ENCODE assay signal across 25 mouse cellular contexts in the genomic region with DNA sequence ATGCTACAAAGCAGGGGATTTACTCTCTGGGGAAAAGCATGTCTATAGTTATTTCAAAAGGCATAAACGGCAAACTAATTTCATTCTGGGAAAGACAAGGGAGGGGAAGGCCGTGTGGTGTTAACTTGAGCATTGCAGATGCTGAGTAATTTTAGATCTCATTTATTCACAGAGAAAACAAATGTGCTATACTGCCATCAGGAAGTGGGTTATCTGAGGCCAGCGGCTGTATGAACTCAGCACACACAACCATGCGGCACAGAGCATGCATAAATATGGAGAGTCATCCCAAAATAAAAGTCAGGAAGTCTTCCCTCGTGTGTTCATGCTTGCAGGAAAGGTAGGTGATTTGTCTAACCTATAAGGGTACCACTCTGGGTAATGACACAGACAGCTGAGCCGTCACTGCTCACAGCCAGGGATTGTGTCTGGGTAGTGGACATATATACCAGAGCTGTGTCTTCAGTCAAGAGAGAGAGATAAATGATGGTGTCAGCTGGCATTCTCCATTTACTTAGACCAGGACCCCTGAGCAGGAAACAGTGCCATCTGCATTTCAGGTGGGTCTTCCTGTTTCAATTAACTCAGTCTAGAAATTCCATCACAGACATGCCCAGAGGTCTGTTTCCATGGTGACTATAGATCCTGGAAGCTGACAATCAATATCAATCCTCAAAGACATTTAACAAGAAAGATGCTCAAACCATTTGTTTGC.
DNase-seq lines count a peak whose midpoint lies in the region; ATAC-seq lines count a peak whose summit lies in the region.
"Had no signal": no experiment of that assay in that cellular context is flagged by ENCODE, and none has a peak within 500 bp of the region (broad histone marks: within the 10 kb centered on the region; RNA-seq: fewer than 3 reads in every experiment).

No protein-coding gene starts in this region.

- no peak overlapping the region for H3K4me2 ChIP-seq in midbrain, embryonic 14.5 days (ENCODE audit: low read length)
- H3K4me2 ChIP-seq in liver, embryonic 11.5 days: no peak overlapping the region
- H3K4me2 ChIP-seq: forebrain, embryonic 12.5 days; heart, embryonic 13.5 days; intestine, embryonic 15.5 days; kidney, embryonic 15.5 days; limb, embryonic 15.5 days; neural tube, embryonic 13.5 days; stomach, embryonic 15.5 days had no signal

- no peak overlapping the region for H3K9ac ChIP-seq in midbrain, embryonic 14.5 days (replicated peaks; ENCODE audit: low read length)
- H3K9ac ChIP-seq in liver, embryonic 11.5 days (ENCODE audit: low read depth, low read length): no peak overlapping the region
- H3K9ac ChIP-seq: forebrain, embryonic 12.5 days; heart, embryonic 13.5 days; intestine, embryonic 15.5 days; kidney, embryonic 15.5 days; limb, embryonic 15.5 days; neural tube, embryonic 13.5 days; stomach, embryonic 15.5 days had no signal

- H3K4me1 ChIP-seq in midbrain, embryonic 14.5 days (ENCODE audit: control insufficient read depth, insufficient read depth, low read length): no peaks in the 10 kb centered on the region
- H3K4me1 ChIP-seq in liver, embryonic 11.5 days (replicated peaks; ENCODE audit: control insufficient read depth, insufficient read depth, low read length): no peaks in the 10 kb centered on the region
- H3K4me1 ChIP-seq: embryonic facial prominence, embryonic 10.5 days; forebrain, embryonic 12.5 days; heart, embryonic 13.5 days; intestine, embryonic 15.5 days; kidney, embryonic 15.5 days; limb, embryonic 15.5 days; neural tube, embryonic 13.5 days; stomach, embryonic 15.5 days had no signal

- no peaks in the 10 kb centered on the region for H3K27me3 ChIP-seq in midbrain, embryonic 14.5 days (ENCODE audit: control insufficient read depth, insufficient read depth, low read length)
- no peaks in the 10 kb centered on the region for H3K27me3 ChIP-seq in liver, embryonic 11.5 days (replicated peaks; ENCODE audit: control insufficient read depth, insufficient read depth, low read length)
- H3K27me3 ChIP-seq: forebrain, embryonic 12.5 days; heart, embryonic 13.5 days; intestine, embryonic 15.5 days; kidney, embryonic 15.5 days; limb, embryonic 15.5 days; neural tube, embryonic 13.5 days; stomach, embryonic 15.5 days had no signal

- no peak overlapping the region for H3K4me3 ChIP-seq in midbrain, embryonic 14.5 days (replicated peaks; ENCODE audit: low read depth, low read length)
- no peak overlapping the region for H3K4me3 ChIP-seq in liver, embryonic 11.5 days (ENCODE audit: low read depth, low read length)
- H3K4me3 ChIP-seq: embryonic facial prominence, embryonic 10.5 days; forebrain, embryonic 12.5 days; gastrocnemius, adult 2 months; heart, embryonic 13.5 days; intestine, embryonic 15.5 days; kidney, embryonic 15.5 days; limb, embryonic 15.5 days; neural tube, embryonic 13.5 days; stomach, embryonic 15.5 days had no signal

- H3K9me3 ChIP-seq in midbrain, embryonic 14.5 days (ENCODE audit: control insufficient read depth, low read length): no peaks in the 10 kb centered on the region
- peaks cover 3% of the 10 kb centered on the region; the same call in 1 of the 2 replicates for H3K9me3 ChIP-seq in liver, embryonic 11.5 days (ENCODE audit: control insufficient read depth, low read length)
- H3K9me3 ChIP-seq: embryonic facial prominence, embryonic 10.5 days; intestine, embryonic 15.5 days; limb, embryonic 15.5 days had no signal

- 0 out of 2 replicates have a peak overlapping the region, but pooled peaks have one; percentile 32 for H3K27ac ChIP-seq in midbrain, embryonic 14.5 days (replicated peaks; ENCODE audit: low read depth, low read length)
- no peak overlapping the region for H3K27ac ChIP-seq in liver, embryonic 11.5 days (ENCODE audit: low read depth, low read length)
- H3K27ac ChIP-seq: embryonic facial prominence, embryonic 10.5 days; forebrain, embryonic 12.5 days; gastrocnemius, adult 2 months; heart, embryonic 13.5 days; intestine, embryonic 15.5 days; kidney, embryonic 15.5 days; limb, embryonic 15.5 days; neural tube, embryonic 13.5 days; stomach, embryonic 15.5 days had no signal

- no peak for DNase-seq in frontal cortex, postnatal 14 days (ENCODE audit: low spot score in 2 of 2)
- DNase-seq in left cerebral cortex, adult 9 months (ENCODE audit: low spot score in 2 of 2): peak; percentile 9 to 15
- DNase-seq in left cerebral cortex, postnatal 36 days (ENCODE audit: low spot score in 2 of 2): no peak
- DNase-seq in frontal cortex, postnatal 36 days (ENCODE audit: low spot score in 2 of 2): peak; percentile 11 to 52
- peak; percentile 28 for DNase-seq in midbrain, embryonic 14.5 days
- no peak for DNase-seq in cerebellum, adult 11 months
- no peak for DNase-seq in liver, embryonic 11.5 days (ENCODE audit: low spot score)
- DNase-seq: adrenal gland, postnatal 25 days; cerebellum, adult 8-10 months; gastrocnemius, adult 2 months; kidney, postnatal 4 days; layer of hippocampus, adult 9-11 months; lung, postnatal 10 days; thymus, adult 2 months had no signal

- WGBS in midbrain, embryonic 14.5 days: 79% methylated on average over 6 of the region's 6 CpGs
- 67% methylated on average over 6 of the region's 6 CpGs for WGBS in liver, embryonic 11.5 days

- intact Hi-C loops in left cerebral cortex, postnatal 36 days (cut with DNase I): no loop called here

- peak; percentile 85 for ATAC-seq in frontal cortex, adult (ENCODE audit: low TSS enrichment)
- no peak for ATAC-seq in midbrain, embryonic 14.5 days (ENCODE audit: low FRiP score, low TSS enrichment)
- ATAC-seq in liver, embryonic 11.5 days (replicated peaks; ENCODE audit: low FRiP score): no peak
- ATAC-seq: activated CD4-positive, CD25-positive, alpha-beta regulatory T cell, adult 4 months; CD4-positive, CD25-positive, alpha-beta regulatory T cell, adult 4 months; intestine, embryonic 15.5 days had no signal

- no peaks in the 10 kb centered on the region for H3K36me3 ChIP-seq in midbrain, embryonic 14.5 days (ENCODE audit: control insufficient read depth, insufficient read depth, low read length)
- no peaks in the 10 kb centered on the region for H3K36me3 ChIP-seq in liver, embryonic 11.5 days (ENCODE audit: control insufficient read depth, insufficient read depth, low read length)
- H3K36me3 ChIP-seq: embryonic facial prominence, embryonic 10.5 days; forebrain, embryonic 12.5 days; heart, embryonic 13.5 days; intestine, embryonic 15.5 days; kidney, embryonic 15.5 days; limb, embryonic 15.5 days; stomach, embryonic 15.5 days had no signal

Comparison
In these comparisons a context has a peak if more than half of its experiments do, and no peak if none do; other contexts are left out.
1. DNase-seq: peak in left cerebral cortex, adult 9 months (2 of 2), frontal cortex, postnatal 36 days (2 of 2) and midbrain, embryonic 14.5 days (single experiment); none in frontal cortex, postnatal 14 days (0 of 2), left cerebral cortex, postnatal 36 days (0 of 2), cerebellum, adult 11 months (single experiment) and liver, embryonic 11.5 days (single experiment).